Mouse (Mus musculus): ENCODE results near the gene 9530077C05Rik. TPM values are rescaled to one million over a fixed set of nuclear protein-coding genes. Genes with fewer than 3 reads are reported as not detected.

9530077C05Rik gene
- 4.9 and 8.9 TPM in 2 replicates for polyA plus RNA-seq (2011; ENCODE audit: insufficient read depth, insufficient read length, low replicate concordance, missing spikeins)

GRCm38 (mm10) chr9:22411002-22411857 is at the start of gene 9530077C05Rik:
TSS of gene 9530077C05Rik (plus strand) at chr9:22411513.
- peak within 1 kb of the TSS; percentile 47 for H3K27ac ChIP-seq (ENCODE audit: control insufficient read depth, insufficient read depth, low read depth, low read length, poor library complexity)
- no peaks in the 10 kb centered on the region; the same call in 1 of the 2 replicates for H3K4me1 ChIP-seq (ENCODE audit: control insufficient read depth, insufficient read depth, low read length)
- peak; percentile 94 for TF ChIP-seq CTCF (IDR thresholded peaks at IDR 0.05; ENCODE audit: control insufficient read depth, insufficient read depth, low read length)
- TF ChIP-seq POLR2A (IDR thresholded peaks at IDR 0.05; ENCODE audit: borderline replicate concordance, control insufficient read depth, low read depth, low read length) = peak; percentile 72; the same call in 1 of the 2 replicates
- H3K4me3 ChIP-seq (replicated peaks; ENCODE audit: control insufficient read depth, low read depth, low read length) = peak within 1 kb of the TSS; percentile 97
- WGBS = under 1% methylated on average over 43 of the region's 43 CpGs

DNA sequence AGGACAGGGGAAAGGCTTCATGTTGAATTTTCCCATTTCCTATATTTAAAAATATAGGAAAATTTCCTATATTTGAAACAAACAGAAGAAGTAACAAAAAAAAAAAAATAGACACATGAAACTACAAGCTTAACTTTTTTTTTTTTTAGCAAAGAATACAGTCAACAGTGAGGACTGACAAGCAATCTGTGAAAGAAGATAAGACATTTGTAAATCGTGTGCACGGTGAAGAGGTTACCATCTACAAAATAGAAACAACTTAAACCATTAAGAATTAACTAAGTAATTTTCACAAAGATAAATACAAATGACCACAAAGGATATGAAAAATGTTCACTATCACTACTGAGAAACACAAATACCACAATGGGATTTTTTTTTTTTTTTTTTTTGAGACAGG is 45.1 kb upstream of the 9530077C05Rik start:
- no peak overlapping the region for H3K27ac ChIP-seq (ENCODE audit: control insufficient read depth, insufficient read depth, low read depth, low read length, poor library complexity)
- 46% methylated on average over 2 of the region's 2 CpGs for WGBS
- peaks cover 5% of the 10 kb centered on the region for H3K4me1 ChIP-seq (ENCODE audit: control insufficient read depth, insufficient read depth, low read length)
- no peak overlapping the region for H3K4me3 ChIP-seq (replicated peaks; ENCODE audit: control insufficient read depth, low read depth, low read length)
- TF ChIP-seq POLR2A (IDR thresholded peaks at IDR 0.05; ENCODE audit: borderline replicate concordance, control insufficient read depth, low read depth, low read length) = no peak

DNA sequence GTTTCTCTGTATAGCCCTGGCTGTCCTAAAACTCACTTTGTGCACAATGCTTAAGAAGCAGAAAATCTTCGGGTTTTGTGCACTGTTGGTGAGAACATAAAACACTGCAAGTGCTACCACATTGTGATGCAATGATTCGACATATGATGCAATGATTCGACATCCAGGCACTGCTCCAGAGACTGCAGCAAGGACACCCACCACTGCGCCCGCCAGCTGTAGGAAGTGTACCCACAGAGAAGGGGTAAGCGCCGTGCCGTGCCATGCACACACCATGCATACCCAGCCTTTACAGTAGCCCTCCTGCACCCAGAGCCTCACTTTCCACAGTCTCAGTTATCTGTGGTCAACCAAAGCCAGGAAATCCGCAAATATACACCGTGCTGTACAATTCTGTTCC is 44.7 kb upstream of the 9530077C05Rik start:
- H3K4me1 ChIP-seq (ENCODE audit: control insufficient read depth, insufficient read depth, low read length) = peaks cover 5% of the 10 kb centered on the region
- no peak for TF ChIP-seq POLR2A (IDR thresholded peaks at IDR 0.05; ENCODE audit: borderline replicate concordance, control insufficient read depth, low read depth, low read length)
- no peak for TF ChIP-seq CTCF (IDR thresholded peaks at IDR 0.05; ENCODE audit: control insufficient read depth, insufficient read depth, low read length)
- 39% methylated on average over 10 of the region's 10 CpGs for WGBS
- peak overlapping the region; percentile 70 for H3K4me3 ChIP-seq (replicated peaks; ENCODE audit: control insufficient read depth, low read depth, low read length)
- H3K27ac ChIP-seq (ENCODE audit: control insufficient read depth, insufficient read depth, low read depth, low read length, poor library complexity) = peak overlapping the region; percentile 60

- TF ChIP-seq POLR2A (IDR thresholded peaks at IDR 0.05; ENCODE audit: borderline replicate concordance, control insufficient read depth, low read depth, low read length) (no peak), CTCF (IDR thresholded peaks at IDR 0.05; ENCODE audit: control insufficient read depth, insufficient read depth, low read length) (no peak)
- peak overlapping the region; percentile 81 for H3K27ac ChIP-seq (ENCODE audit: control insufficient read depth, insufficient read depth, low read depth, low read length, poor library complexity)
- WGBS = 64% methylated on average over 5 of the region's 6 CpGs
- peak overlapping the region; percentile 35 for H3K4me3 ChIP-seq (replicated peaks; ENCODE audit: control insufficient read depth, low read depth, low read length)
- peaks cover 5% of the 10 kb centered on the region for H3K4me1 ChIP-seq (ENCODE audit: control insufficient read depth, insufficient read depth, low read length)
Observed at GRCm38 (mm10) chr9:22368030-22368429, 43.3 kb upstream of the 9530077C05Rik start.

DNA sequence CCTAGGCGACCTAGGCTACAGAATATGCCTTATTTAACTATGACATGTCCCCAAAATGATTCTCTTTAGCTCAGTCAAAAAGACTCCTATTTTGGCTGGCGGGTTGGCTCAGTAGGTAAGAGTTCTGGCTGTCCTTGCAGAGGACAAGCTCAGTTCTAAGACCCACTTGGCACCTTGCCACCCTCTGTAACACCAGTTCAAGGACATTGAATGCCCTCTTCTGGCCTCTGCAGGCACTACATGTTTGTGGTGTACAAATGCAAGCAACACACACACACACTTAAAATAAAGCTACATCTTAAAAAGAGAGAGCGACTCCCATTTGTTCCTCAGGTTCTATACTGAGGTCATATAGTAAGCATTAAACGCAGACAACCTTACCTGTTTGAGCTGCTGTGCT is 38.6 kb upstream of the 9530077C05Rik start:
- H3K4me3 ChIP-seq (replicated peaks; ENCODE audit: control insufficient read depth, low read depth, low read length) = no peak overlapping the region
- WGBS = 95% methylated on average over 4 of the region's 4 CpGs
- H3K27ac ChIP-seq (ENCODE audit: control insufficient read depth, insufficient read depth, low read depth, low read length, poor library complexity) = no peak overlapping the region
- peaks cover 4% of the 10 kb centered on the region; the same call in 1 of the 2 replicates for H3K4me1 ChIP-seq (ENCODE audit: control insufficient read depth, insufficient read depth, low read length)
- 0 out of 2 replicates have a peak, but pooled peaks have one; percentile 20 for TF ChIP-seq CTCF (IDR thresholded peaks at IDR 0.05; ENCODE audit: control insufficient read depth, insufficient read depth, low read length)
- no peak for TF ChIP-seq POLR2A (IDR thresholded peaks at IDR 0.05; ENCODE audit: borderline replicate concordance, control insufficient read depth, low read depth, low read length)

DNA sequence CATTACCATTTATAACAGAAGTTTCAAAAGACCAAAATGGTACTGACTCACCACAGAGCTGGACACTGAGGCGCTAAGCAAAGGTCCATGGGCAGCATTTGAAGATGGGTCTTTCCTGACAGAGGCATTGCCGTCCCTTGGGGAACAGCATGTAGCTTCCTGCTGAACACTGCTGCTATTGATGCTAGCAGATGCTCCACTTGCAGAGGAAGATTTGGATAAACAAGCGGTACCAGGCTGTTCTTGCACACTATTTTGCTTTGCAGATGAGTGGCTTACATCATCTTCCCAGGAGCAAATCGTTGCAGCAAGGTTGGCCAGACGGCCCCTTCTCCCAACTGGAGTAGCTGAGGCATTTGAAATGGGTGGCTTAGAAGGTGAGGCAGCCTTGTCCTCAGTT is 35.2 kb upstream of the 9530077C05Rik start:
- Histone ChIP-seq H3K4me1 (ENCODE audit: control insufficient read depth, insufficient read depth, low read length) (no peaks in the 10 kb centered on the region), H3K27ac (ENCODE audit: control insufficient read depth, insufficient read depth, low read depth, low read length, poor library complexity) (no peak overlapping the region), H3K4me3 (replicated peaks; ENCODE audit: control insufficient read depth, low read depth, low read length) (no peak overlapping the region)
- TF ChIP-seq CTCF (IDR thresholded peaks at IDR 0.05; ENCODE audit: control insufficient read depth, insufficient read depth, low read length) (no peak), POLR2A (IDR thresholded peaks at IDR 0.05; ENCODE audit: borderline replicate concordance, control insufficient read depth, low read depth, low read length) (no peak)
- WGBS = 90% methylated on average over 5 of the region's 5 CpGs

GRCm38 (mm10) chr9:22385890-22386289 is 25.4 kb upstream of the 9530077C05Rik start:
- no peak for TF ChIP-seq POLR2A (IDR thresholded peaks at IDR 0.05; ENCODE audit: borderline replicate concordance, control insufficient read depth, low read depth, low read length)
- TF ChIP-seq CTCF (IDR thresholded peaks at IDR 0.05; ENCODE audit: control insufficient read depth, insufficient read depth, low read length) = no peak
- no peak overlapping the region for H3K27ac ChIP-seq (ENCODE audit: control insufficient read depth, insufficient read depth, low read depth, low read length, poor library complexity)
- H3K4me3 ChIP-seq (replicated peaks; ENCODE audit: control insufficient read depth, low read depth, low read length) = no peak overlapping the region
- H3K4me1 ChIP-seq (ENCODE audit: control insufficient read depth, insufficient read depth, low read length) = no peaks in the 10 kb centered on the region; the same call in 1 of the 2 replicates
- 60% methylated on average over 2 of the region's 2 CpGs for WGBS

GRCm38 (mm10) chr9:22387901-22388300 is 23.4 kb upstream of the 9530077C05Rik start:
- no peak for TF ChIP-seq CTCF (IDR thresholded peaks at IDR 0.05; ENCODE audit: control insufficient read depth, insufficient read depth, low read length)
- no peak for TF ChIP-seq POLR2A (IDR thresholded peaks at IDR 0.05; ENCODE audit: borderline replicate concordance, control insufficient read depth, low read depth, low read length)
- 1% methylated on average over 6 of the region's 6 CpGs for WGBS
- Histone ChIP-seq H3K27ac (ENCODE audit: control insufficient read depth, insufficient read depth, low read depth, low read length, poor library complexity) (no peak overlapping the region), H3K4me1 (ENCODE audit: control insufficient read depth, insufficient read depth, low read length) (no peaks in the 10 kb centered on the region; the same call in 1 of the 2 replicates), H3K4me3 (replicated peaks; ENCODE audit: control insufficient read depth, low read depth, low read length) (peak overlapping the region; percentile 99)

Data from bone marrow, adult 2 months (tissue).